ENCODE assay signal across 21 mouse cellular contexts in genomic region chr13:51128417-51128816, GRCm38 (mm10). TPM values are rescaled to one million over a fixed set of nuclear protein-coding genes. Genes with fewer than 3 reads are reported as not detected.
DNase-seq lines count a peak whose midpoint lies in the region; ATAC-seq and TF ChIP-seq lines count a peak whose summit lies in the region.
"Had no signal": no experiment of that assay in that cellular context is flagged by ENCODE, and none has a peak within 500 bp of the region (broad histone marks: within the 10 kb centered on the region; RNA-seq: fewer than 3 reads in every experiment).

No protein-coding gene starts in this region.

- H3K9ac ChIP-seq in heart, embryonic 16.5 days (ENCODE audit: low read length): no peak overlapping the region
- H3K9ac ChIP-seq in lung, embryonic 14.5 days: no peak overlapping the region
- H3K9ac ChIP-seq: liver, embryonic 15.5 days; neural tube, embryonic 12.5 days; stomach, embryonic 15.5 days had no signal

- peaks cover 15% of the 10 kb centered on the region for H3K36me3 ChIP-seq in heart, embryonic 16.5 days (ENCODE audit: control insufficient read depth, insufficient read depth)
- peaks cover 51% of the 10 kb centered on the region; the same call in 1 of the 2 replicates for H3K36me3 ChIP-seq in lung, embryonic 14.5 days (ENCODE audit: insufficient read depth)
- H3K36me3 ChIP-seq: stomach, embryonic 15.5 days had no signal

- TF ChIP-seq CTCF in lung, embryonic 14.5 days (IDR thresholded peaks at IDR 0.05; ENCODE audit: low read depth): no peak
- no peak for TF ChIP-seq CTCF in lung, adult 2 months (IDR thresholded peaks at IDR 0.05; ENCODE audit: insufficient read depth, low read length)

- H3K4me2 ChIP-seq in heart, embryonic 16.5 days (ENCODE audit: low read depth, low read length): no peak overlapping the region
- no peak overlapping the region for H3K4me2 ChIP-seq in lung, embryonic 14.5 days
- H3K4me2 ChIP-seq: liver, embryonic 15.5 days; neural tube, embryonic 12.5 days; stomach, embryonic 15.5 days had no signal

- H3K27me3 ChIP-seq in heart, embryonic 16.5 days (ENCODE audit: control insufficient read depth, insufficient read depth, low read length): no peaks in the 10 kb centered on the region
- no peaks in the 10 kb centered on the region for H3K27me3 ChIP-seq in lung, embryonic 14.5 days (ENCODE audit: insufficient read depth, low read length)
- H3K27me3 ChIP-seq: liver, embryonic 15.5 days; megakaryocyte, embryonic 14.5 days; neural tube, embryonic 12.5 days; stomach, embryonic 15.5 days had no signal

- peaks cover 25% of the 10 kb centered on the region for H3K4me1 ChIP-seq in heart, embryonic 16.5 days (ENCODE audit: control insufficient read depth, insufficient read depth, low read length)
- no peaks in the 10 kb centered on the region for H3K4me1 ChIP-seq in lung, embryonic 14.5 days (ENCODE audit: insufficient read depth)
- H3K4me1 ChIP-seq in lung, adult 2 months (ENCODE audit: control insufficient read depth, insufficient read depth, low read length): peaks cover 12% of the 10 kb centered on the region
- H3K4me1 ChIP-seq: neural tube, embryonic 12.5 days; stomach, embryonic 15.5 days had no signal

- peak overlapping the region; percentile 23; the same call in 1 of the 2 replicates for H3K27ac ChIP-seq in heart, embryonic 16.5 days (ENCODE audit: low read length)
- H3K27ac ChIP-seq in lung, embryonic 14.5 days (ENCODE audit: low read depth): no peak overlapping the region
- H3K27ac ChIP-seq: liver, embryonic 15.5 days; neural tube, embryonic 12.5 days; stomach, embryonic 15.5 days had no signal

- no peaks in the 10 kb centered on the region for H3K9me3 ChIP-seq in heart, embryonic 16.5 days (replicated peaks; ENCODE audit: control insufficient read depth, low read length)
- no peaks in the 10 kb centered on the region for H3K9me3 ChIP-seq in lung, embryonic 14.5 days (ENCODE audit: low read depth, low read length)
- H3K9me3 ChIP-seq: liver, embryonic 15.5 days; megakaryocyte, embryonic 14.5 days; neural tube, embryonic 12.5 days; stomach, embryonic 15.5 days had no signal

- TF ChIP-seq POLR2A in lung, adult 2 months (IDR thresholded peaks at IDR 0.05; ENCODE audit: borderline replicate concordance, extremely low read depth, low read depth, low read length): no peak

- WGBS in heart, embryonic 16.5 days: 46% methylated on average over 7 of the region's 7 CpGs
- 68% methylated on average over 7 of the region's 7 CpGs for WGBS in lung, embryonic 14.5 days
- WGBS in lung, adult 2 months: 77% methylated on average over 7 of the region's 7 CpGs

- H3K4me3 ChIP-seq in heart, embryonic 16.5 days (ENCODE audit: low read length): no peak overlapping the region
- H3K4me3 ChIP-seq in lung, embryonic 14.5 days (ENCODE audit: low read depth, low read length): no peak overlapping the region
- H3K4me3 ChIP-seq in lung, adult 2 months (replicated peaks; ENCODE audit: extremely low read depth, low read depth, low read length): no peak overlapping the region
- H3K4me3 ChIP-seq: erythroblast, embryonic 14.5 days; liver, embryonic 15.5 days; megakaryocyte, embryonic 14.5 days; neural tube, embryonic 12.5 days; stomach, embryonic 15.5 days had no signal

- ATAC-seq in heart, embryonic 16.5 days (replicated peaks; ENCODE audit: extremely low read depth, insufficient read depth, low FRiP score): peak; percentile 41; the same call in 1 of the 2 replicates
- ATAC-seq in lung, embryonic 14.5 days (ENCODE audit: insufficient read depth): peak; percentile 81; the same call in 1 of the 2 replicates
- ATAC-seq: forebrain, embryonic 14.5 days; intestine, embryonic 16.5 days had no signal

- no peak for DNase-seq in heart, adult 11 months
- peak; percentile 51 for DNase-seq in lung, embryonic 14.5 days
- no peak for DNase-seq in lung, adult 2 months
- peak; percentile 40 for DNase-seq in kidney, postnatal 10 days
- DNase-seq in lung, postnatal 36 days: peak; percentile 57
- DNase-seq in urinary bladder, postnatal 10 days (ENCODE audit: low spot score): no peak
- DNase-seq in B cell, adult 2 months: no peak
- DNase-seq: adrenal gland, postnatal 10 days; cerebellum, adult 11 months; gastrocnemius, postnatal 36 days; layer of hippocampus, adult 9-11 months; right cerebral cortex, postnatal 14 days; thymus, adult 2 months had no signal

RNA-seq across cellular contexts. Expression of gene Spin1, which starts 27.7 kb away (rescaled TPM):
- 50.1 and 50.4 TPM in 2 replicates for polyA plus RNA-seq in heart, embryonic 16.5 days (2015; fragmentation: Nextera tagmentation; extraction: Ambion mirVana)
- 108 and 110 TPM in 2 replicates for polyA plus RNA-seq in lung, embryonic 14.5 days (2014; fragmentation: Nextera tagmentation; extraction: Ambion mirVana)
- 16.5 and 25.5 TPM in 2 replicates for polyA plus RNA-seq in lung, adult 2 months (2012; rRNA removed)

RNA-seq across cellular contexts. Expression of gene Nxnl2, which starts 42.4 kb away (rescaled TPM):
- 1.2 and 1.7 TPM in 2 replicates for polyA plus RNA-seq in heart, embryonic 16.5 days (2015; fragmentation: Nextera tagmentation; extraction: Ambion mirVana)
- polyA plus RNA-seq in lung, embryonic 14.5 days (2014; fragmentation: Nextera tagmentation; extraction: Ambion mirVana): 0.72 and 2.4 TPM in 2 replicates
- 0.79 and 1.0 TPM in 2 replicates for polyA plus RNA-seq in lung, adult 2 months (2012; rRNA removed)
- polyA plus RNA-seq: erythroblast, embryonic 14.5 days had no signal

Comparison
In these comparisons a context has a peak if more than half of its experiments do, and no peak if none do; other contexts are left out.
1. DNase-seq: peak in lung, embryonic 14.5 days (single experiment), kidney, postnatal 10 days (single experiment) and lung, postnatal 36 days (single experiment); none in heart, adult 11 months (single experiment), lung, adult 2 months (single experiment), urinary bladder, postnatal 10 days (single experiment) and B cell, adult 2 months (0 of 2).